Mouse (Mus musculus): ENCODE measurements around the gene Lypd6b. TPM values are rescaled to one million over a fixed set of nuclear protein-coding genes. Genes with fewer than 3 reads are reported as not detected.

The Lypd6b gene
- polyA plus RNA-seq, 2 experiments from 2014 or later = 0.47 TPM; not detected in 1

DNA sequence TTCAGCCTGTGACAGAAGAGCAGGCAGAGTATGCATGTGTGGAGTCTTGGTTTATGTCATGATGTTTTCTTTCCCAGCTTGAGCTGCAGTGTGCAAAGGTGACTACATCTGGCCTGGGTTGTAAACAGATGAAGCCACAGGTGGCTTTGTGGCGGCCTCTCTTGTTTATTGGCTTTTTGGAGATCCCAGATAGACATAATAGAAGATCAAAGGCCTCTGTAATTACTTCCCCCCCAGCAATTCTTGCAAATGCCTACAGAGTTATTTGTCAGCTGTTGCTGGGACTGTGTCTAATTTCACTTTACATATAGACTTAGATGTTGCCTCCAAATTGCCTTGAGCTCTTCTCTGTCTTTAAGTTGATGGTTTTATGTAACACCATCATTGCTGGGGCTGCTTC is 38.1 kb downstream of the Lypd6b start:
- ATAC-seq = no peak

DNA sequence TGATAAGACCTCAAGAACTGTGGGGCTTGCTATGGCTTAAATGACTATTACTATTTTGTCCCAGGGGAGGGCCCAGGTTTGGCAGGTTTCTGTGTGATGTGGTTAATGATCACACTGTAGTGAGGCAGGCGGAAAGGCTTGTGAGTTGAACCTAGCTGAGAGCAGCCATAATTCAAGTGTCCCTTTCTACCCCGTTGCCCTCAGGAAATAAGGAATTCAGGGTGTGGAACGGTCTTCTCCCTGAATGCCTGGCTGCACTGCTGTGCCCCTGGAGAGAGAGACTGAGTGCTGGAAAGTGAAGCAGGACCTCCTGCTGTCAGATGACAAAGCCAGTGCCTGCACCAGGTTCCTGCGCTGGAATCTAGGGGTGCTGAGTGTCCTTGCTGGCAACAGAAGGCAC is 40.3 kb downstream of the Lypd6b start:
- ATAC-seq = no peak

DNA sequence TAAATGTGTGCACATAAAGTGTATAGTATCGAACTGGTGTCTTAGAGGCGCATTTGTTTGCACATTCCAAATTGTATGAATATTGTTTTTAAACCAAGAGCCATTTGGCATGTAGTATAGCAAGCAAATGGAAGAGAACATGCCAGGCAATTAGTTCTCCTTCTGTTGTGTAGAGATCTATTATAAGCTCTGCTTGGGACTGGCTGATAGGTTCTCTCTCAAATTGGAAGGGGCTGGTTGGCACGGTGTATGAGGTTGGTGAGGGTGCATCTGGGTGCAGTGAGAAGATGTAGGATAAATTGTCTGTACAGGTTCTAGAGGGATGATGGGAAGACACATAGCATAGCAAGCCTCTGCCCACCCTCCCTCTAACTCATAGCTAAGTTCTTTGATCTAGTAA is 42.9 kb downstream of the Lypd6b start:
- ATAC-seq = no peak

DNA sequence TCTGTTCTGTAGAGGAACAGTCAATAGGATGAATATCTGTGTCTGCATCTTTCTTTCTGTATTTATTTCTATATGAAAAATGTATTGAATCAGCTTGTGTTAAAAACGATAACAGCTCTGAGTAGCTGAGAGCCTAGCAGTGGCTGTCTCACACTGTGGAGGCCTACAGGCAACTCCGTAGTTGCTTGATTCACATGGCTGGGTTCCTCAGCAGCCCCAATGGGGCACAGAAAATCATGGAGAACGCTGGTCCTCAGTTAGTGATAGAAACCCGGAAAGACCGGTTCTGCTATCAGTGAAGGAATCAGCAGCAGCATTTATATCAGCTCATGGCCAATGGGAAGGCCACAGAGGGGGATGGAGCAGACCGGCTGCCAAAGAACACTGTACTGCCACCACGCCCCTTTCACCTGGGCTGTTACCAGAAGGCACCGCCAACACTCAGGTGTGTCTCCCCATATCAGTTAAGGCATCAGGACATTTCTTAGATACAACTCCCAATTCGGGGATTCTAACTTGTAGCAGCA is 44.9 kb downstream of the Lypd6b start:
- ATAC-seq = no peak

DNA sequence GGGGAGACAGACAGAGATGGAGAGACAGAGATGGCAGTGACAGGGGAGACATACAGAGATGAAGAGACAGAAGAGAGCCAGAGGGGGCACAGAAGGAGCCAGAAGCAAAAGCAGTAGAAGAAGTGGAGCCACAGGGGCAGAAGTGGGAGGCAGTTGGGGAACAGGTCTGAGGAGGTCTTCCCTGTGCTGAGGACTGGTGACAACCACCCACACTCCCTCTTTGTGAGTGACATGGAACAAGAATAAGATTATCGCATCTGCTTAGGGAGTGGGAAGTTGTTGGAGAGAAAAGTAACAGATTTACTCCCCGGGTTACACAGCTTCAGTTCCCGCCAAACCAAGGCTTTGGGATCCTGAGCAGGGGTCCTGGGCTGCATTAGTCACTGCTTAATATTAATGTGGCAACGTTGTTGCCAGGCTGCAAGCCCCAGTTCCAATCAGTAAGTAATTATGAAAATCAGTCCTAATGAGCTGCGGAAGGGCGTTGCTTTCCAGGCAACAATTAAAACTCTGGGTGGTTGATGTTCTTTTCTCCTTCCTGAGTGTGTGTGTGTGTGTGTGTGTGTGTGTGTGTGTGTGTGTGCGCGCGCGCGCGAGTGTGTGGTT is 50.1 kb downstream of the Lypd6b start:
- ATAC-seq = no peak

DNA sequence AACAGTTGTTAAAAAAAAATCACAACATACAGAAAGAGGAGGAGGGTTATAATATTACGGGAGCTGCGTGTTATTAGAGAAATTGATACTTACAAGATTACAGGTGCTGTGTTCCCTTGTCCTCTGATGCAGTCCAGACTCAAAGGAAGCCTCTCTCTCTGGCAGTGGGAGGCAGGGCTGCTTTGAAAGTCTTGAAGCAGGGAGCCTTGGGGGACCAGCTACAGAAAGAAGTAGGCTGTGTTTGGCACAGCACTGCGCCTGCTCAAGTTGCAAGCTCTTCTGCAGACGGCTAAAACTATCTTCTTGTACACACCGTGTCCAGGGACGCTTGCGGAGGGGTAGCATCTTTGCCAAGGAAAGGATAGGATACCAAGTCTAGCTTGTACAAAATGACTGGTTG is 51.1 kb downstream of the Lypd6b start:
- ATAC-seq = no peak

DNA sequence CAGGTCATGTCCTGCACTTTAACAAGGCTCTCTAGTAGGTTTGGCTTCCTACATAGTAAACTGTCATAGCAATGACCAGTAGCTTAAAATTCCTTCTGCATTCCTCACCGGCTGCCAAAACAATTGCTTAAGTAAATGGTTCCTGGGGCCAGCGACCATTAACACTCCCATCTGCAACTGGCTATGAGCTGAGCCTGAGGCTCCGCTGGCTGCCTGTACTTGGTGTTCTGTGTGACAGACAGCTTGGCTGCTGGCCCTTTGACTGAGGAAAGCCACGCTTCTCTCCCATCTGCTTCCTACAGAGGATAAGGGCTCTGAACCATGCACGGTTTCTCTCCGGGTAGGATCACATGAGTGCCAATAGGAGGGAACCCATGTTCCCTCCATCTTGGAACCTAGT is 53.1 kb downstream of the Lypd6b start:
- ATAC-seq = no peak

DNA sequence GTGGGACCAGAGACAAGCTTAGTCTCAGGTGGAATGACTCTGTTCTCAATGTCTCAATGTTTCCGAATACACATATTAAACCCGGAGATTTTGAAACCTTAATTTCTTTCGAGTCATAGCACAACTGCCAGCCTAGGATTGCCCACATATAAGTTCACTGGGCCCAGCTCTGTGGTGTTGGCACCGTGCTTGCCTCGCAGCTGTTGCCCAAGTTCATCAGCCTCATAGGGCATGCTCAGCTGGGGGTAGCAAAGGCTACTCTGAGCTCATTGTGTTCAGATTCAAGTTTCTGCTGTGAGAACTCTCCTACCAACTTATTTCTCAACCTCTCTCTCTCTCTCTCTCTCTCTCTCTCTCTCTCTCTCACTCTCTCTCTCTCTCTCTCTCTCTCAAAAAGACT is 53.6 kb downstream of the Lypd6b start:
- no peak for ATAC-seq

DNA sequence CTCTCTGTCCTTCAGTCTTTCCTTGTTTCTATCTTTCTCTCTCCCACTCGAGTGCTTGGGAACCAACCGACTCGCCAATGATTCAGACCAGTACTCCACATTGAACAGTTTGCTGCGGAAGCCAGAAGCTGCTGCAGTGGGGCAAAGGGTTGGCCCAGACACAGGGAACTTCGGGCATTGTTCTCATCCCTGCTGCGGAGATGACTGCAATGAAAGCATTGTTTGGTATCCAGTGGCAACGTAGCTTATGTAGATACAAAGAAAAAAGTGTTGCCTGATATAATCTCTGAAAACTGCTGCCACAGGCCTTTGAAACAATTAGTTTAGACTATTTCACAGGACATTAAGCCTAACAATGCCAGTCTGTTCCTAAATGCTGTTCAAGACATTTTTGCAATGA is 57.6 kb downstream of the Lypd6b start:
- ATAC-seq = no peak

DNA sequence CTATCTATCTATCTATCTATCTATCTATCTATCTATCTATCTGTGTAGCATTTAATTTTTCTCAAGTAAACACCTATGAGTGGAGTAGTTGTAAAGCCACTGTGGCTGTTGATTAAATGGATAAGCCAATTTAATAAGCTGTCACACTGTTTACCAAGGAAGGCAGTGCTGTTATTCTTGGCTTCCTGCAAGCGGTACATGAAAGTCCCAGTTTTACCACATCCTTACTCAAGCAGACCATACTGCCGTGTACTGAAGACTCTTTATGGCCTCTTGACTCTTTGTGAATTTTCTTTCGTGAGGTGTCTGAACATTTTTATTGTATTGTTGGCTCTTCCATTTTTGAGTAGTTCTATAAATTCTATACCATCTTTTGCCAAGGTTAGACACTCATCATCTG is 58.6 kb downstream of the Lypd6b start:
- peak; percentile 94 for ATAC-seq

DNA sequence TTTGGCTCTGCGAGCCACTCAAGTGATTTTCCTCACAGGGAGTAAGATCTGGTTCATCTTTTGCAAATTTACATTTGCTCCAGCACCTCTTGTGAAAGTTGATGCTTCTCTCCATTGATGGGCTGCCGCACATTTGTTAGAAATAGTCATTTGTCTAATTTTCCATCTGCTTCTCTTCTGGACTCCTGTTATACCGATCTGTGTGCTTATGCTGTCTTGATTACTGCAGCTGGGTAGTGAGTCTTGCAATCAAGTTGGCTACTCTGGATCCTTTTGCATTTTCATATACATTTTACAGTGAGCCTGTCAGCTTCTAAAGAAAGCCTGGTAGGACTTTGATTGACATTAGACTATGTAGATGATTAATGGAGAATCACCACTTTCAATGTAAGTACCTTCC is 59.4 kb downstream of the Lypd6b start:
- ATAC-seq = no peak

DNA sequence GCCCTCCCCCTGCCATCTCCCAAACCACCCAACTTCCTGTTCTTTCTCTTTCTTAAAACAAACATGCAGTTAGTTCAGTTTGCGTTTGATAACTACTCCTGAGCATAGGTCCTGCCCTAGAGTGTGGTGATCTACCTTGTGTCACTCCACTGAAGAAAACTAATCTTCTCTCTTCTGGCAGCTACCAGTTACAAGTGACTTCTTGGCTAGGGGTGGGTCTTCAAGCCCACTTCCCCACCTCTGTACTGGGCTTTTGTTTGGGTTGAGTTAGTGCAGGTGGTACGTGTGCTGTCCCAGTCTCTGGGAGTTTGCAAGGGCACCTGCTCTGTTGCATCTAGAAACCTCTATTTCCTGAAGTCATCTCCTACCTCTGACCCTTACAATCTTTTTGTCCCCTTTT is 60.3 kb downstream of the Lypd6b start:
- ATAC-seq = peak; percentile 24

DNA sequence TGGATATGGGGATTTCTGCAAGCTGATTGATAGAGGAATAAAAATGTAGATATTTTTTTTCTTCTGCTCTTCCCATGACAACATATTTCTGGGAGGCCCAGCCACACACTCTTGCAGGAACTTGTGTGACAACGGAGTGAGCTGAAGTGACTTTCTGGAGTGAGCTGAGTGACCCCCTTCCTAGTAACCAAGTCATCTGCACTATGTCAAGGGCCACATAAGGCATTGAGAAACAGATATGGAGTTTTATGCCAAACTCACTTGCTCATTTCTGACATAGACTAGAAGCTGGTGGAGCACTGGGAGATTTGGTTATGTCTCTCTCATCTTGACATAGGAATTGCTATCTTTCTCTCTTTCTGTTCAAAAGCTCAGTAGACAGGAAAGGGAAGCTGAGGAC is 62.3 kb downstream of the Lypd6b start:
- ATAC-seq = no peak

DNA sequence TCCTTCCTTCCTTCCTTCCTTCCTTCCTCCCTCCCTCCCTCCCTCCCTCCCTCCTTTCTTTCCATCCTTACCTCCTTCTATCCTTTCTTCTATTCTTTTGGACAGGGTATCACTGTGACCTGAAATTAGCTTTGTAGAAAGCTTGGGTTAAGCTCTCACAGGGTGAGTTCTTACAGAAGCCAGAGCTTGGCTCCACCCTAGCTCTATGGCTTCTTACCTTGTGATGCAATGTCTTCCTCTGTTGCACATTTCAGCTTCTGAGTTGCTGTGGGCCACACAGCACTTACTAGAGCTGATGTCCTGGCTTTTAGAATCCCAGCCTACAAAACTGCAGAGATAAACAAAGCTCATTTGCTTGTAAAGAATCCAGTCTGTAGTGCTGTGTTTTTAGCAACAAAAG is 64.5 kb downstream of the Lypd6b start:
- no peak for ATAC-seq

DNA sequence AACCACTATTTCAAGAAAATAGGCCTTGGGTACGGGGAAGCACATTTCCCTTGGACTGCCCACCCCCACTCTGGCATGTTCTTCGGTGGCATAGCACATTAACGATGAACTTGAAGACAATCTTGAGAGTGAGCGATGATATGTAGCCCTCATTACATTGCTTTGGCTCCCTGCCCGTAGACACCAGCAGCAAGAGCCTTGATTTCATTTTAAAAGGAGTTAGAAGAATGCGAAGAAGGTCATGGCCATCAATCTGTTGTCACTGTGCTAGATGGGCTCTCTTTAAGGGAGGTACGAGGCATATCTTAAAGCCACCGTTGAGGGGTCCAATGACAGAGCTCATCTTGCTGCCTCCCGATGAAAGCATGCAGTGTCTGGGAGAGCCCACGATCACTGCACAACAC is 68.7 kb downstream of the Lypd6b start:
- ATAC-seq = no peak

DNA sequence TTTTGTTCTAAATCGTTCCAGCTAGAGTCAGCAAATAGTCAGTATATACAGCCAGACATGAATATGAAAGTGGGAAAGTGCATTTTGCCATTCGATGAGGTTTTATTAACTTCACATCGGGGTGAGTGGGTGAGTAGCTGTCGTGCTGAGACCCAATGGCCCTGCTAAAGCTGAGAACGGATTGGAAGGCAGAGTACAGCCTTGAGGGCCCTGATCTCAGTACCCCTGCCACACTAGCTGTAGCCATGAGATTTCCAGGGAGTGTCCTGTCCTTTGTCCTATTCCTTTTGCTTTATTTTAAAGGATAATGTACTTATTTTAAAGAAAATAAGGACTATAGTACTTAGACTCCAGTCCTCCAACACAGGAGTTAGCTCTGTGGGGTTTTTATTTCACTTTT is 69.1 kb downstream of the Lypd6b start:
- ATAC-seq = no peak

DNA sequence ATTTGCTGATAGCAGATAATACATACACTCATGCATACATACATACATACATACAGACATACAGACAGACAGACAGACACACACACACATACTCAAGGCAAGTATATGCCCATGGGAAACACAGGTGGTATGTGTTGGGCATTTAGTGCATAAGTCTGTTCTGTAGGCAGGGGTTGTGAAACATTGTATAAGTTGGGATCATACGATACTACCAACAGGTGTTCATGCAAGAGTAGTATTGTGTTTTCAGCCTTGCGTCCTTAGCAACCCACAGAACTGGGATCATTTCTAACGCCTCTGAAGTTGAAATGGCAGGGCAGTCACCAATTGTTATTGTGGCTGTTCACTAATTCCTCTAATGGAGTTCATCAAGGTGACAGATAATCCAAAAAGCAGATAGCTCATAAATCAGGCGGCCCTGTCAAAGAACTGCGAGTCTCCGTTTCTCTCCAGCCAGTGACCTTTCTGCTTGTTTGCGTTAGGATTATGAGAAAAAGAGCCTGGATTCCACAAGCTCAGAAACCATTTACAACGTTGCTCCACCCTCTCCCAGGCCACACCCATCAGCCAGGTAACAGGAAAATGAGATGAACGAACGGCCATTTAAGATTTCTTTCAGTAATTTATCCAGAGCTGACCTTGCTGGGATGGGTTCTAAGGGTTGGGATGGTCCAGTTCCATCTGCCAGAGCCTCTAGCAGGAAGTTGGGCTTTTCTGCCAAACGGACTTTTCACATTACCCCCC is 72.9 kb downstream of the Lypd6b start:
- ATAC-seq = no peak

DNA sequence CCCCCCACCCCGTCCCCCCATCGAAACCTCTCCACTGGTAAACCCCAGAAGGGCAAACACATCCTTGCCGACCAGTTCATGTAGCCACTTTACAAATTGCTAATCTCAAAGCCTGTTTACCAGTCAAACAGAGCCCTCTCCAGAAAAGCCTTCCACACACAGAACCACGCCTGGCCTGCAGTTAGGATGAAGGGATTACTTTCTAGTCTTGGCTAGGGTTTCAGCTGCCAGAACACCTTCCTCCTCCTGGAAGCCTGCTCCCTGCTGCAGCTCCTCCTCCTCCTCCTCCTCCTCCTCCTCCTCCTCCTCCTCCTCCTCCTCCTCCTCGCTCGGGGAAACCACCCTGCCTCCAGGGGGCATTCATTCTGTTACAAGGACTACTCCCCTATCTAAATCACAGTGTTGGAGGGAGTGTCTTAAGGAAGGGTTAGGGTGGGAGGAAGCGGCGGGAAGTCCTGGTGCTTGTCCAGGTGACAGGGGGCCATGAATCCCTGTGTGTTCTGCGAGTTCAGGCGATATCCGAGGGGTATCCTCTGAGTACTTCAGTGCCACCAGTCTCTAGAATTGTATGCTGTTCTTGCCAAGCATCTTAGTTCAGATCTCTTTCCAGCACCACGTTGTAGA is 73.6 kb downstream of the Lypd6b start:
- no peak for ATAC-seq

DNA sequence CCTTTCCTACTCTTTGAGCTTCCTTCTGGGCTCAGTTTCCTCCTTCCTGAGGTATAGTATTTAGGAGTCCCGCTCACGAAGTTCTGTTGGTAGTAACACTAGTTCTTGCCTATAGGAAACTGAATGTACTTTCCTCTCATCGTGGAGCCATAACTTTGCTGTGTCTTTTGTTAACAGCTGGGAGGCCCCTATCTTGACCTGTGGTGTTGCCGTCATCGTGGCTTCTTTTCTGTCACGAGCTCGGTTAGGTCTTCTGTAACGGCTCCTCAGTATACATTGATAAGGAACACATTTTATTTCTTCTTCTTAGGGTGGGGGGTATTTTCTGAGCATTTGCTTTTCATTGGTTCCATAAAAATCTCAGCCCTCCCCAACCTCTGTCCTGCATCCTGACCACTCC is 74.2 kb downstream of the Lypd6b start:
- no peak for ATAC-seq

DNA sequence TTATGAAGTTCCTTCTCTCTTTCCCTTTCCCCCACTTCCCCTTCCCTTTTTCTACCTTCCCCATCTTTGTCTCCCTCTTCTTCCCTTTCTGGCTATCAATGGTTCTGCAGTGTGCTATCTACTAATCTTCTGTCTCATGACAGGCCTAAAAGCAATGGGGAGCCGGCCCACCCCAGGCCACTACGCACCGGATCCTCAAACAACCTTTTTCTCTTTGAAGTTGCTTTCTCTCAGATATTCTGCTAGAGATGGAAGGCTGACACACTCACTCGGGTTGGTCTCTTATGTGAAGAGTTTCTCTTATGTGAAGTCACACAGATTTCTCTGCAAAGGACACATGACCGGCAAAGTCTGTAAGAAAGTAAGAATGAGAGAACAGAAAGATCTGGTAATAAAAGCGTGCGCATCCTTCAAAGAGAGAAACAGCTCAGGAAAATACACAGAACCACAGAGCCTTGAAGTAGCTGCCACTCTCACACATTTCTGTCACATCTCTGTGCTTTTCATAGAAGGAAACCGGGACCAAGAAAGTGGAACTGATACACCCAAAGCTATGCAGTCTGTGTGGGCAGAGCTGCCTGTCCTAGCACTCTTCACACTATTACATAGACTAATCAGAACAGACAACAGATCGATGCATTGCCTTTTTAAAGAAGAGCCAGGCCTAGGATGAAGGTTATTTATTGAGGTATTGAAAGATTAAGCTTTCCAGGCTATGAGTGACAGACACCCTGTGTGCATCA is 80.8 kb downstream of the Lypd6b start:
- ATAC-seq = no peak

DNA sequence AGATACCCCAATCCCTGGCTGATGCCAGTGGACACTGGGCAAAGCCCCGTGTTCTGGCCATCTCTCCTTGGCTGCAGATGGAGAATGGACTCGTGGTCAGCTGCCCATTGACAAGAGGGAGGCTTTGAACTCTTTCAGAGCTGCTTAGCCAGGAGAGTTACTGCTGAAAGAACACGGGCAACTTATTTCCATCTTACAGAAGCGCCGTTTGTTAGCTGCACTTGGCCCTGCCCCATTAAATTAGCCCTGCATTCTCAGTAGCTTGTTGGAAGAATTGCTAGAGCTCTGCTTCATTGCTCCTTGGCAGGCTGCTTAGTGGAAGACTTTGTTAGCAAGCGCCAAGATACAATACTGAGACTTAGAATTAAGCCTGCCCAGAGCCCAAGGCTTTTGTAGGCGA is 81.6 kb downstream of the Lypd6b start:
- ATAC-seq = no peak

DNA sequence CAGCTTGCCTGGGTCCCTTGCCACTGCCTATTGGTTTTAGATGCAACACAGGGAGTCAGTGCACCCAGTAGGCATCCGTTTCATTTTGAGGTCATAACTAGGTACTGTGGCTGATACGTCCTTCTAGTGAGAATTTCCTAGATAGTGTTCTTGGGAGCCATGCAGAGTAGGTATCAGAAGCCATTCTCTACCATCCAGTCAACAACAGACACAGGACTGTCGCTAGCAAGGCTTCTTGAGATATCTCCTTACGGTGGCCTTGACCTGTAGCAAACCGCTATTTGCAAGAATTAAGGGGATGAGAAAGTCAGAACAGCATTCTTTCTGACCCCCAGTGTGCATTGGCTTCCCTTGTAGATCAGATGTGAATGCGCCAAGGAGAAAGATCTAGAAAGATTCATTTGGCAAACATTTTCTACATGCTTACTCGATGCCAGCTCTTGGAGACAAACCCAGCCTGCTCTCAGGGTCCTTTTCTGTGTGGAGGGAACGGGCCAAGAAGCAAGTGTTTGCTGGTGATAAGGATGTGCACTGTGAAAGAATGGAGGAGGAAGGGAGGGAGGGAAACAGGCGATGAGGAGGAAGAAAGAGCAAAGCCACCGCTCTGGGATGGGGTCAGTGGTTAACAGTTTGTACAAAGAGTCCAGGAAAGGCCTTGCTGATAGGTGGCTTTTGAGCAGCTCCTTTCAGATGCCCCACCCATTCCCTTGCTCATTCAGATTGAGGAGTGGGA is 82.5 kb downstream of the Lypd6b start:
- no peak for ATAC-seq

DNA sequence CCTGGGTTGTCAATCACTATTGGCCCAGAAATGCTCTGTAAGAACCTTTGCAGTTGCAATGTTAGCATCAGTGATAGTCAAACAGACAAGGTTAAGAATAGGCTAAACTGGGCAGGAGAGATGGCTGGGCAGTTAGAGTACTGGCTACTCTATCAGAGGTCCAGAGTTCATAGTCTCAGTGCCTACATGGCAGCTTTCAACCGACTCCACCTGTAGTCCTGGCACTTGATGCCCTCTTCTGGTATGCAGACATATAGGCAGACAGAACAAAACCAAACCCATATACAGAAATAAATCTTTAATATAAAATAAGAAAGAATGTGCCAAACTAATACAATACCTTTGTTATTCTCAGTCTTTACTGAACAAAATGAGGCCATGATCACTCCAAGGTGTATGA is 83.5 kb downstream of the Lypd6b start:
- ATAC-seq = no peak

Measured in activated CD4-positive, CD25-positive, alpha-beta regulatory T cell, adult 4 months (primary cell).